Mouse (Mus musculus) frontal cortex, postnatal 14 days (tissue): ENCODE measurements around the gene Dnah8.
"Not testable (repeated sequence)": the region's sequence is repeated elsewhere in the genome, so short reads cannot be mapped to it uniquely, and the experiment has no call there.

Source experiments
- DNase-seq, 2 experiments: peaks; one replicate each; pipeline ENCODE4 v3.0.0; 2022; ENCODE audit warnings: low spot score in 2 of 2

Dnah8 gene

DNA sequence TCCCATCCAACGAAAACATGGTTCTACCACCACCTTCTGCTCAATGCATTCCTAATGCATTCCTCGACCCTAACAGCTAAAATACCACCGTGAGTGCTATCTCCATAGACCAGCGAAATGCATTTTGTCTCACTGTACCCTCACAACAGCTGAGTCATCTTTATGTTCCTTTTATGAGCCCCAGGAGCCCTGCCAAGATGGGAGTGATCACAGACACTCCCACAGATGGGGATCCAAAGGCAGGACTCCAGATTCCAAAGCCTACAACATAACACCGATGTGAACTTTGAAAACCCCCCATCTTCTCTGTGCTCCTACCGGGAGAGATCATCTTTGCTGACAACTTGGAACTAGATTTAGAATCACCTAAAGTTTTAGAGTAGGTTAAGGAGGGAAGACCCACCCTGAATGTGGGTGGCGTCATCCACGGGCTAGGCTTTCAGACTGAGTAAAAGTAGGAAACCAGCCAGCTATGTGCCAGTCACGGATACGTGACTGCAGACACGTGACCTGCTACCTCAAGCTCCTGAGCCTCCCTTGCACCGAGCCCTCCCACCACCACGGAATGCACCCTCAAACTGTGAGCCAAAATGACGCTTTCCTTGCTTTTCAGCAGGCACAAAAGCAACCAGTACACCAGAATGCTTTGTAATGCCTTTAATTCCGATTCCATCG lies 14.7 kb upstream of the Dnah8 start:
- no peak for DNase-seq

DNA sequence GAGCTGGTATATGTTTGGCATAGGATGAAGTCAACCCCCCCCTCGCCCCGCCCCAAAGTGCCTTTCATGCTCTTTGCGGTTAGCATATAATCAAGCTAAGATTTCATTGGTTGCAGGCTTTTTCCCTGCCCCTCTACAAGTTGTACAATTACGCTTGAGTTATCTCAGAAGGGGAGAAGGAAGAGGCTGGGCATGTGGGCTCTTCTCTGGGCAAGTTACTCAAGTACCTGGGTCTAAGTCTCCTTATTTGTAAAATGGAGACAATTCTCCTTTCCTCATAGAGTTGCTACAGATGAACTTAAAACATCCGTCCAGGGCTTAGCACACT lies 14.2 kb upstream of the Dnah8 start:
- no peak for DNase-seq

DNA sequence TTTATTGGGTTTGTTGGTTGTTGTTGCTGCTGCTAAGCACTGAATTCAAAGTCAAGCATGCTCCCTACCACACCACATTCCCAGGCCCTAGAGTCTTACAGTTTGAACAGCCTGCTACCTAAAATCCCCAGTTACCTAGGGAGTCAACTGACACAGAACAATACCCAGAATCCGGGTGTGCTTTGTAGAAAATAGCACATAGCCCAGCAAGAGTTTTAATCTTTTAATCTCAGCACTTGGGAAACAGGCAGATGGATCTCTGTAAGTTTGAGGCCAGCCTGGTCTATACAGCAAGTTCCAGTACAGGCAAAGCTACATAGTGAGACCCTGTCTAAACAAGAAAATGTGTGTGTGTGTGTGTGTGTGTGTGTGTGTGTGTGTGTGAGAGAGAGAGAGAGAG lies 13.4 kb upstream of the Dnah8 start:
- DNase-seq, result no peak

DNA sequence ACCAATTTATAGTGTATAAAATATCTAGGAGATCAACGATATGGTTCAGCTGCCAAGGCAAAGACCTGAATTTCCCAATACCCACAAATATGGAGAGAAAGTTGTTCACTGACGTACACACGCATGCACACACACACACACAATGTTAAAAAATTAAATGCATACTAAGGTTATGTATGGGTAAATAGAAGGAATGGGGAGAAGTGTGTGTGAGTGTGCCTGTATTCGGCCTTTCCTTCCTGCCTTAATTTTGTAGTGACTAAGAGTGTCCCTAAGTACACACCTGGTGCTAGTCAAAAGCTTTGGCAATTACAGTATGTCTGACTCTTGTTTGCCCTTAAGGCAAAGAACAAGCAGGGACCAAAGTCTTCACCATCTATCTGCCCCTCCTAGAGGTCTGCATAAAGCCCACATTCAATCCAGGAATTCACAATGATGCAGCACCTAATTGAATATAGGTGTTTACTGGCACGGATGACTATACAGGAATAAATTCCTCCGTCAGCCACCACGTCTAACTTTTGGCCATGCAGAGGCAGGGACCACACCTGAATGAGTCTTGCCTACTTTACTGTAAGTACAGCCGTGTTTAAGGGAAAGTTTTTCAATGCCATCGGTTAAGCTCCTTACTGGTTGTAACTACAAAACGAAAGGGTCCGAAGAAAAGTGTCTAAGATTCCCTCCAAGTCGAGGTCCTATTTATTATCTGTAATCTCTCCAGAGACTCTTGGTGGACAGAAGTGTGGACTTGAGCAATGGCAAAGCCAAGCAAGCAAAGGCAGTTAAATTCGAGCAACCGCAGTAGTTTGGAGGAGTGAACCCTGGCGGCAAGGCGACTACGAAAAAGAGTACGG lies 12.7 kb upstream of the Dnah8 start:
- DNase-seq, result no peak

DNA sequence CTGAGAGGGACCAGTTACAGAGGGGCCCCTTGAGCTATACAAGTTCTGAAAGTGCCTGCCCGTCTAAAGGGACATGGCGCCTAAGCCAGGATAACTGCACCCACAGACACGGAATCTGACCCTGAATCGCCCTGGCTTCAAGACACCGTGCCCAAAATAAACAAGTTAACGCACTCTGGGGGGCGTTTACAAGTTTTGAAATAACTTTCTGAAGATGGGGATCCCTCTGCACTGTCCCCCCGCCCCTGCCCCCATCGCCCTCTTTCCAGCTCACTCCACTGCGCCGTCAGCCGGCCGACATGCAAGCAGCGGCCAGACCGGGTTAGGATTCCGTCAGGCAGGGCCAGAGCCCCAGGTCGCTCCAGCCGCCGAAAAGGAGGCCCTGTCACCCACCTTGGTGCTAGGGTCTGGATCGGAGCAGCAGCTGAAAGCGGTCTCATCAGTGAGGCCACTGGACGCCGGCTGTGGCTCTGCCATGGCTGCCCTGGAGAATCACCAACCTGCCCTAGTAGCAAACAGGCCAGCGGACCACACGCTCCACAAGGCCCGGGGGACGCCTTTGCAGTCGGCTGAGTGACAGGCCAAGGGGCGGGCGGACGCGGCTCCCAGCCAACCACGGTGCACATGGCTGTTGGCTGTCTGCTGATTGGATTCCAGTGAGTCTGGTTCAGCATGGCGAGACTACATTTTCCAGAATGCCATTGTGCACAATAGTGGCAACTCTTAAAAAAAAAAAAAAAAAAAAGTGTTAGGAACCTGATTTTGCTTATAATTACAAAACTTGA lies 11.9 kb upstream of the Dnah8 start:
- peak; percentile 99 to 100 for DNase-seq

DNA sequence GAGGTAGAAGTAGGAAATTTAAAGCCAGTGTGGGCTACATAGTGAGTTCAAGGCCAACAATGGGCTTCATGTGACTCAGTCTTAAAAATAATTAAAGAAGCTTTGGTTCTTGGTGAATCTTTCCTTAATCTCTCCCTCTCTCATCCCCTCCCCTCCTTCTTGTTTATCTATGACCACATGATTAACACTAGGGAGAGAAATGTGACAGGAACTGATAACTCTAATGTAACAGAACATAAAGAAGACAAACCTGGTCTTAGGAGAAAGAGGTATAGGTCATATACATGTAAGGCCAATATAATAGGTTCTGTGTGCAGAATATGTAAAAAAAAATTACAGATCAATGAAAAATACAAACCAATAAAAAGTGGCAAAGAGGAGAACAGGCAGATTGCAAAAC lies 10.8 kb upstream of the Dnah8 start:
- DNase-seq, result no peak

DNA sequence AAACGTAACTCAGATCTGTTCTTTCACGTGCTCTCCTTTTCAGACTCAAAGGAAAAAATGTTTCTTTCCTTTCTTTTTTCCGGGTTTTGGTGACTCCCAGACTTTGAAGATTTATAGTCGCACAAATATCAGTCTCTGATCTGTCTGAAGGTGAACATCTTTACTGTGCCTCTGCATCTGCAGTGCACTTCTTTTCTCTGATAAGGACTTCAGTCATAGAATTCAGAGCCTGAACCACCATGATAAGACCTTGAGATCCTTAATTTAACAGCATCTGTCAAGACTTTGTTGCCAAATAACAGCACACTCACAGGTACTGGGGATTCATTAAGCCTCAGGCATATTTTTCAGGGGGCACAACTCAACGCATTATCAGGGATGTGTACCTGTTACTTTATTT lies 8.0 kb upstream of the Dnah8 start:
- DNase-seq, result no peak

DNA sequence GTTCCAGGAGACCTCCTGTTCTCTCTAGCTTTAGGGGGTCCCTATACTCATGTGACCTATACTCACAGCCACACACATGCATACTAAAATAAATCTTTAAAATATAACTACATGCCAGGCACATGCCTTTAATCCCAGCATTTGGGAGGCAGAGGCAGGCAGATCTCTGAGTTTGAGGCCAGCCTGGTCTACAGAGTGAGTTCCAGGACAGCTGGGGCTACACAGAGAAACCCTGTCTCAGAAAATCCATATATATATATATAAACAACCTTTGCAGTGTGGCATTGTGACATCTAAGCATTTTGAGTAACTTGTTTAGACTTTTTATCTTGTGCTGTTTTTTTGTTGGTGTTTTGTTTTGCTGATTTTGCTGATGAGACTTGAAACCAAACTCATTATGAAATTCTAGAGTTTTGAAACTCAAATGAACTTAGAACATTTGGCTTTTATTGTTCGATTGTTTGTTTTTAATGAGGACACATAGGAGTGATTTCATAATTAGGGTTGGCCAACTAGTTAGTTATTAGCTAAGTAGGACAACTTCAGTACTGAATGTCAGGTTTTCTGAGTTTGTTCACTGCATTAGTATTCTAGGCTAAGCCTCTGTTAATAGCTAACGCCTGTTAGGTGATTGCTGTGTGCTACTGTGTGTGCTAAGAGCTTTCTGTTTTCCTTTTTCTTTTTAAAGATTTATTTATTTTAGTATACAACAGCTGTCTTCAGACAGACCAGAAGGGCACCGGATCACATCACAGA lies 5.8 kb upstream of the Dnah8 start:
- no peak for DNase-seq

DNA sequence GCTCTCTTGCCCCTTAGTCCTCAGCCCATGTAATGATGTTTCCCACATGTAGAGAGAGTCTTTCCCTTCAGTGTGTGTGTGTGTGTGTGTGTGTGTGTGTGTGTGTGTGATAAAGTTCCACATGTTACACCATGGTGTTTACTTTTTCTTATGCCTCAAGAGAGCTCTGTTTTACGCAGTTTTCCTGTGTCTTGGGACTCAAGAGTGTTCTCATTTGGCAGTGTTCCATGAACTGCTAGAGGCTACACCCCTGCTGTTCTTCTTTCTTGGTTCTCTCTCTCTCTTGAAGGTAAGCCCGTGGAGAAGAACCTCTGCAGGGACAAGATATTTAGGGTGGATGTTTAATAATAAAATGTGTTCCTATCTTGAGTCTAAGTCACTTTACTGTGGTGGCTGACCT lies 5.0 kb upstream of the Dnah8 start:
- DNase-seq, result no peak

DNA sequence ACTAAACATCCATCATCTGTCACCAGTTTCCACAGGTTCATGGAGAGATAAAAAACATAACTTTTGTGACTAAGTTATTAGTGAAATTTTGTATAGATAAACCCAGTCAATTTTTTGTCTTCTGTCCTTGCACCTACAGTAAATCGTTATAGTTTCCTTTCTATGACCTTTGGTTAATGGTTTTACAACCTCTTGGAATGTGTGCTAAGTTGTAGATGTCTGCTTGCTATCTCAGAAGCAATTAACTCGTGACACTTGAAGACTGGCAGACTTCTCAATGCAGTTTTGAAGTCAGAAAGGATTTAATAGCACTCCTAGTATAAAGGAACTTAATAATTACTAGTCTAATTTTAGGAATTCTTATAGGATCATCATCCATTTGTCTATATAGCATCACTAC lies 3.6 kb upstream of the Dnah8 start:
- DNase-seq, result no peak

DNA sequence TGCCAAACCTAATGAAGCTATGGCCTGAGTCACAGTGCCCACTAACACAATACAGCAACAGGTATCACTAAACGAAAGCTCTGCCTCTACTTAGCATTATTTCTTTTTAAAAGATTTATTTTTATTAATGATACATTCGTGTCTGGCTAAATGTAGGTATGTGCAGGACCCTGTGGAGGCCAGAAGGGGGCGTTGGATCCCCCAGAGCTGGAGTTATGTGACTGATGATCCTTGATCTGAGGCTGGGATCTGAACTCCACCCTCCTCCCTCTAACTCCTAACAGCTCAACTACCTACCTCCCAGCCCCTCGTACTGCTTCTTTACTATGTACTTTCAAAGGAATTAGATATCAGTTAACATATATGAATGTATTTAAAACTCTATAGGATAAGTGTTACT lies 2.7 kb upstream of the Dnah8 start:
- no peak for DNase-seq

DNA sequence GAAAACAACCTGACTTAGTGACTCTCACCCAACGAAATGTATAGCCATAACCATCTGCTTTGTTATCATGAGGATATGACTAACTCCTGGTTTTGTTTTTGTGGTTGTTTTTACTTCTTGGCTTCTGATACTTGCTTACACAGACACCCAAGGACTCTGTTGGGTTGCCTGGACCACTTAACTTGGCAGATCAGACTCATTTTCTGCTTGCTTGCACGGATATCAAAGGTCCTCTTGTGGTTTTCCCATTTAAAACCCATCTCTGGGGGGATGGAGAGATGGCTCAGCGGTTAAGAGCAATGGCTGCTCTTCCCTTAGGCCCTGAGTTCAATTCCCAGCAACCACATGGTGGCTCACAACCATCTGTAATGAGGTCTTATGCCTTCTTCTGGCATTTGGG lies 954 bp upstream of the Dnah8 start:
- no peak for DNase-seq

DNA sequence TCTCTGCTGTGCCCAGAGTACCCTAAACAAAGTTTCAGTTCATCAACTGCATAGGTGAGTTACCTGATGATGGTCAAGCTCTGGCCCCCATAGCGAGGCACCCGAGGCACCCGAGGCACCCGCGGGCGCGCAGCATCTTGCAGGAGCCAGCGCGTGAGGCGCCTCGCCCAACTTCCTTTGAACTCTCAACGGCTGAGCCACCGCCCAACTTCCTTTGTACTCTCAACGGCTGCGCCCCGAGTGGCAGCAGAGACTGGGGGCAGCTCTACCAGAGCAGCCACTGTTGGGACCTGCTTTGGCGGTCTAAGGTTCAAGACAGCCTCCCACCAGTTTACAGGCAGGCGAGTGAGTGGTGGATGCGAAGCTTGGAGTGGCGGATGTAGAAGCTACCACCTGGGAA lies 2.6 kb downstream of the Dnah8 start, which contains the start of gene Glo1:
TSS of gene Glo1 (minus strand) at position 153 of the 400 bp plus-strand sequence.
- not testable (repeated sequence) for DNase-seq

DNA sequence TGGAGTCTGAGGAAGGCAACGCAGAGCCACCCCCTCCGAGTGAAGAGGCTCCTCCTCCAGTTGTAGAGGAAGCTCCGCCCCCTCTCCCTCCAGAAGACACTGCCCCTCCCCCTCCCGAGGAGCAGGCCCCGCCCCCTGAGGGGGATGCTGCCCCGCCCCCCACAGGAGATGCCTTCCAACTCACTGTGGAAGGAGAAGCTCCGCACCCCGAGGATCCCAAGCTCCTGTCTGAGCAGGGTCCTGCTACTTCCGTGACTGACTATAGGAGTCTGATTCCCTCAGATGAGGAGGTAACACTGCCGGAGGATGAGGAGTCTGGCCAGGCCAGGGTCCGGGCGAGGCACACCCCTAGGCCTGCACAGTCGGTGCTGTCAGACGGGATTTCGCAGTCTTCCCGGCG lies 11.2 kb downstream of the Dnah8 start:
- no peak for DNase-seq

DNA sequence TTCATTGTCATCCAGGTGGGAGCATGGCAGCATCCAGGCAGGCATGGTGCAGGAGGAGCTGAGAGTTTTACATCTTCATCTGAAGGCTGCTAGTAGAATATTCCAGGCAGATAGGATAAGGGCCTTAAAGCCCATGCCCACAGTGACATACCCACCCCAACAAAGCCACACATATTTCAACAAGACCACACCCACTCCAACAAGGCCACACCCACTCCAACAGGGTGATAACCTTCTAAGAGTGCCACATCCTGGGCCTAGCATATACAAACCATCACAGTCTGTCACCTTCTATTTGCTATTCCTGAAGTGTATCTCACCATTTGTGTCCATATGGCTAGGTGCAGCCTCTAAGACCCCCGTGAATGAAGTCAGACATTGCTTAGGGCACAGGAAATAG lies 13.6 kb downstream of the Dnah8 start:
- DNase-seq, result no peak

DNA sequence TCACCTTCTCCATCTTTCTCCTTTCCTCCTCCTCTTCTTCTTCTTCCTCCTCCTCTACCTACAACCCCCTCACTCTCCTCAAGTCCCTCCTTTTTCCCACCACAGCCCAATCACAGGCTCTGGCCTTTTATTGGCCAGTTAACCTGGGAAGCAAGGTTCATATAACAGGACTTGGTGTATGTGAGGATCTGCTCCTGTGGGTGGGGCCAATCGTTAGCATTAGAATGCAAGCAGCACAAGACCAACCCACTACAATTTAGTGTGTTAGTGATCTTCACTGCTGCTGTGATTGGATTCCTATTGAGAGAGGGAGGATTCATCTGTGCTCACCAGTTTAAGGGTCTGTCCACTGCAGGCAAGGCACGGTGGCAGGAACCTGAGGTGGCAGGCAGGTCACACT lies 14.8 kb downstream of the Dnah8 start:
- no peak for DNase-seq

DNA sequence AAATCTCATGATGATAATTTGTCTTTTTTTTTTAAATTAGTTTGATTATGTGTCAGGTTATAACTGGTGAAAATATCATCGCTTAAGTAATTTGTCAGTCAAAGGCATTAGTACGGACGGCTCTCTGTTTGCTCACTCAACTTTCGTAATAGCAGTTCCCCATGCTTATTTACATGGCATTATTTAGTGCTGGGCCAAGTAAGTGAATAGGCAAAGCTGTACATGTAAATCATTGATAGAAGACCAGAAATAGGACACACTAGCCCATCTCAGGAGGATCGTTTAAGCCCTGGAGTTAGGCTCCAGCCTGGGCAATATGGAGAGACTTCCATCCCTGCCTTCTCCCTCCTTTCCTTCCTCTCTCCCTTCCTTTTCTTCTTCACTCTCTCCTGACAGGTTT lies 16.7 kb downstream of the Dnah8 start:
- no peak for DNase-seq

DNA sequence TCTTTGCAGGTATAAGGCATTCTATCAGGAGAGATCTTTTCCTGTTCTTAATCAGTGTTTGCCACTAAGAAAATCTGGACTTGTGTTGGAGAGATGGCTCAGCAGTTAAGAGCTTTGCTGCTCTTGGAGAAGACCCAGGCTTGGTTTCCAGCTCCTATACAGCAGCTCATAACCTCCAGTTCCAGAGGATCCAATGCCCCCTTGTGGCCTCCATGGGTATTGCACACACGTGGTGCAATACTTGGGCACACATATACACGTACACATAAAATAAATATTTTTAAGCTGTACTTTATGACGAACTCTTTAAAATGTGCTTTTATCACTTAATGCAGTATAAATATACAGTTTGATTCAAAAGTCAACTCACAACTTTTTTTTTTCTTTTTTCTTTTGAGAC lies 24.6 kb downstream of the Dnah8 start:
- no peak for DNase-seq

DNA sequence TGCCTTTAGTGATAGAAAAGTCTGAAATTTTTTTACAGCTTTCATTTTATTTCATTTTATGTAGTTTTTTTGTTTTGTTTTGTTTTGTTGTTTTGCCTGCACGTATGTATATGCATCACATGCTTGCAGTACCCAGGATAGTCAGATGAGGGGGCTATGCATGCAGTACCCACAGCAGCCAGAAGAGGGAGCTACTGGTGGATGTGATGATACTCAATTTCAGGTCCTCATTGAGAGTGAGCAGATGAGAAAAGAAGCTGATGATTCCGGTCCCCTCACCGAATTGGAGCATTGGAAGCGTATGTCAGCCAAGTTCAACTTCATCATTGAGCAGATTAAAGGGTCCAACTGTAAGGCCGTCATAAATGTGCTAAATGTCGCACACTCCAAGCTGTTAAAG lies 28.9 kb downstream of the Dnah8 start:
- no peak for DNase-seq

DNA sequence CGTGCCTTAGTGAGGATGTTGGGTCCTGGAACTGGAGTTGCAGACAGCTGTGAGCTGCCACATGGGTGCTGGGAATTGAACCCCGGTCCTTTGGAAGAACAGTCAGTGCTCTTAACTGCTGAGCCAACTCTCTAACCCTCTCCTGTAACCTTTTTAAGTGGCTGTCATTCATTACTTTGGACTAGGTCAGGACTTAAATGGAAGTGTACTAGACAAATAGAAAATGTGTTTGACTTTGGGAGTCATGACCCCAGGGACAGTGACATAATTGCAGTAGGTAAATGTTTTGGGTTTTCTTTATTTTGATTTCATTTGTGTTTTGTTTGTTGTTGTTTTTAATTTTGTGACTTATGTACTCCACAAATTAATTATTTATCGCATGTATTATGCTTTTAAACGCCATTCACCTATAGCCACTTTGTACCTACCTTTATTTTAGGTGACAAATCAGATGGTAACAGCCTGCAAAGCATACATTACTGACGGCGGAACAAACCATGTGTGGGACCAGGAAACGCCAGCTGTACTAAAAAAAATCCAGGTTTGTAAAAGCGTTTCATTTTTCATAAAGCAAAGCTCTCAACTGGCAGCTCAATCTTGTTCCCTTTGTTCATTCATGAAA lies 33.5 kb downstream of the Dnah8 start:
- no peak for DNase-seq

DNA sequence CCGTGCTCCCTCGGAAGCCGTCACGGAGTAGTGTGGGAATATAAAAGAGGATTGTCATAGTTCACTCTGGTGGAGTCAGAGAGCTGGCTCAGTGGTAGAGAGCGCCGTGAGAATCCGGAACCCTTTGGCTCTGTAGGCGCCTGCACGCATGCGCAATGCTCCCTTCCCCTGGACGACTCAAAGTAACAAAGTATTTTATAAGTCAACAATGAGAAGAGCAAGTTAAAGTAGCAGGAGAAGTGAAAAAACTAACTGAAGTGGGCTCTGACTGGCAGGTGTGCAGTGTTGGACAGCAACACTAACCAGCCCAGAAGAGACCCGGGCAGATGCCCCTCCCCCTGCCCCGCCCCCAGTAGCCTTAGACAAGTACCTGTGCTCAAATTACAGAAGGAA lies 34.0 kb downstream of the Dnah8 start:
- DNase-seq, result peak; percentile 51 to 57

DNA sequence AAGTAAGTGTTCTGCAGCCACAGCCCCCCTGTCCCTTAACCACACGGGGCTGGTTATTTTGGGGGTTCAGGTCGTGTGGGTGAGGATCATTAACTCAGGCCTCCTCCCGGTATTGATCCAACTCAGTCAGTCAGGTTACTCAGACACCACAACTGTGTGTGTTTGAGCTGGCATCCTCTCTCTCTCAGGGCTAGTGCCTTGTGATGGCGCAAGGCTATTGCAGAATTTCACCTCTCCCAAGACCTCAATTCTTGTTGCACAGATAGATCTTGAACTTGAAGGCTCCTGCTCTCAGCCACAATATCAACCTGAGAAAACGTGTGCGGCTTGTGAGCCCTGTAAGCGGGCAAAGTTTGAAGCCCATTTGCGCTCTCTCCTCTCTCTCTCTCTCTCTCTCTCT lies 38.0 kb downstream of the Dnah8 start:
- DNase-seq, result no peak
